Mouse (Mus musculus) frontal cortex, postnatal 36 days (tissue): ENCODE measurements around the gene 1700025G04Rik.
"Not testable (repeated sequence)": the region's sequence is repeated elsewhere in the genome, so short reads cannot be mapped to it uniquely, and the experiment has no call there.

Experiments used
- DNase-seq, 2 experiments: peaks; one replicate each; pipeline ENCODE4 v3.0.0; 2022; ENCODE audit warnings: low spot score in 2 of 2

Gene 1700025G04Rik

GRCm38 (mm10) chr1:151855561-151855960 lies 234.4 kb downstream of the 1700025G04Rik start:
- no peak for DNase-seq

GRCm38 (mm10) chr1:151851976-151852375 lies 237.9 kb downstream of the 1700025G04Rik start:
- DNase-seq = no peak

GRCm38 (mm10) chr1:151851051-151851848 lies 238.7 kb downstream of the 1700025G04Rik start:
- DNase-seq = no peak

- DNase-seq = no peak
Measured at GRCm38 (mm10) chr1:151849993-151850608, 239.8 kb downstream of the 1700025G04Rik start.

- no peak for DNase-seq
Measured at GRCm38 (mm10) chr1:151848286-151848685, 241.6 kb downstream of the 1700025G04Rik start.

GRCm38 (mm10) chr1:151845926-151846782 lies 243.8 kb downstream of the 1700025G04Rik start:
- no peak for DNase-seq

- DNase-seq = no peak
Measured at GRCm38 (mm10) chr1:151845252-151845832, 244.6 kb downstream of the 1700025G04Rik start.

GRCm38 (mm10) chr1:151840345-151840744 lies 249.6 kb downstream of the 1700025G04Rik start:
- DNase-seq = not testable (repeated sequence)

GRCm38 (mm10) chr1:151835261-151835660 lies 254.7 kb downstream of the 1700025G04Rik start:
- no peak for DNase-seq

GRCm38 (mm10) chr1:151831791-151832190 lies 258.1 kb downstream of the 1700025G04Rik start:
- no peak for DNase-seq

- no peak for DNase-seq
Measured at GRCm38 (mm10) chr1:151825065-151825464, 264.9 kb downstream of the 1700025G04Rik start.

GRCm38 (mm10) chr1:151820457-151820856 lies 269.5 kb downstream of the 1700025G04Rik start:
- DNase-seq = peak; percentile 63 to 78

GRCm38 (mm10) chr1:151819190-151819589 lies 270.7 kb downstream of the 1700025G04Rik start:
- DNase-seq = no peak

- DNase-seq = no peak
Measured at GRCm38 (mm10) chr1:151816051-151816450, 273.9 kb downstream of the 1700025G04Rik start.

GRCm38 (mm10) chr1:151812004-151812712 lies 277.8 kb downstream of the 1700025G04Rik start:
- no peak for DNase-seq

- DNase-seq = no peak
Measured at GRCm38 (mm10) chr1:151811456-151811855, 278.5 kb downstream of the 1700025G04Rik start.

GRCm38 (mm10) chr1:151810628-151811421 lies 279.1 kb downstream of the 1700025G04Rik start:
- DNase-seq = no peak

- no peak for DNase-seq
Measured at GRCm38 (mm10) chr1:151807286-151807685, 282.6 kb downstream of the 1700025G04Rik start.

GRCm38 (mm10) chr1:151802795-151803194 lies 287.1 kb downstream of the 1700025G04Rik start:
- not testable (repeated sequence) for DNase-seq
